Mouse (Mus musculus) ES-E14 (cell line): ENCODE data around the gene Mapk7. TPM values are rescaled to one million over a fixed set of nuclear protein-coding genes. Genes with fewer than 3 reads are reported as not detected.

ENCODE experiments used
- DNase-seq: peaks from one replicate; pipeline ENCODE4 v3.0.0-alpha.2; 2013; ENCODE audit warnings: low read depth, low spot score
- H3K27ac ChIP-seq: 2 replicates; pipeline ENCODE4 v1.5.1; 2012; ENCODE audit warnings: low read depth, mild to moderate bottlenecking, low read length, moderate library complexity, mixed read lengths; ENCODE audit not compliant: poor library complexity, insufficient read depth, severe bottlenecking
- H3K36me3 ChIP-seq: 2 replicates; pipeline ENCODE4 v1.6.1; 2012; ENCODE audit warnings: mild to moderate bottlenecking, low read length, moderate library complexity, mixed read lengths; ENCODE audit not compliant: control insufficient read depth, poor library complexity, insufficient read depth, severe bottlenecking
- H3K4me1 ChIP-seq, 2 experiments: fragments of 150-350 bp in 1 of 2; sonication (generic) in 1 of 2; 2 replicates each; pipeline ENCODE4 v1.6.1; 2012; ENCODE audit warnings: low read length in 2 of 2, mild to moderate bottlenecking in 1 of 2, mixed read lengths in 1 of 2; ENCODE audit not compliant: control insufficient read depth in 2 of 2, insufficient read depth in 2 of 2, poor library complexity in 1 of 2
- H3K4me3 ChIP-seq, 2 experiments: fragments of 150-350 bp in 1 of 2; sonication (generic) in 1 of 2; 2 replicates each; pipeline ENCODE4 v1.5.1; 2012; ENCODE audit warnings: low read length in 2 of 2, low read depth in 1 of 2, mild to moderate bottlenecking in 1 of 2, mixed read lengths in 1 of 2; ENCODE audit not compliant: insufficient read depth in 1 of 2, poor library complexity in 1 of 2, severe bottlenecking in 1 of 2
- H3K9ac ChIP-seq: 2 replicates; pipeline ENCODE4 v1.6.1; 2012; ENCODE audit warnings: low read depth, mild to moderate bottlenecking, low read length, mixed read lengths; ENCODE audit not compliant: poor library complexity, insufficient read depth, severe bottlenecking
- H3K9me3 ChIP-seq: fragments of 150-350 bp; sonication (generic); 2 replicates; pipeline ENCODE4 v1.6.1; 2012; ENCODE audit warnings: low read depth, mild to moderate bottlenecking, low read length; ENCODE audit not compliant: control insufficient read depth, insufficient read depth
- CHD2 ChIP-seq: IDR thresholded peaks from 2 replicates; pipeline ENCODE4 v1.6.1; 2014; ENCODE audit warnings: mild to moderate bottlenecking, low read depth, low read length, inconsistent platforms
- HCFC1 ChIP-seq: IDR thresholded peaks from 2 replicates; pipeline ENCODE4 v1.6.1; 2012; ENCODE audit warnings: low read length, inconsistent platforms, borderline replicate concordance; ENCODE audit not compliant: insufficient read depth
- MAFK ChIP-seq: IDR thresholded peaks from 2 replicates; pipeline ENCODE4 v1.6.1; 2014; ENCODE audit warnings: mild to moderate bottlenecking, low read depth, low read length, inconsistent platforms; ENCODE audit not compliant: insufficient read depth
- ZC3H11A ChIP-seq: IDR thresholded peaks from 2 replicates; pipeline ENCODE4 v1.6.1; 2012; ENCODE audit warnings: low read depth, mild to moderate bottlenecking, inconsistent platforms, low read length, borderline replicate concordance
- ZNF384 ChIP-seq: IDR thresholded peaks from 2 replicates; pipeline ENCODE4 v1.6.1; 2012; ENCODE audit warnings: low read depth, low read length, inconsistent platforms
- in situ Hi-C, 2 experiments: fragments of 600-800 bp; cut with MboI; formaldehyde crosslinking; loops; one replicate each; pipeline ENCODE4 v1.15.1; 2025; ENCODE audit warnings: low sequenced_read_pairs in 2 of 2, inconsistent platforms in 1 of 2; ENCODE audit not compliant: unreplicated experiment in 2 of 2
- total RNA-seq: library from RNA; depleted of rRNA; stranded (reverse); fragments of 300-350 nt; gene quantifications from 2 replicates; pipeline ENCODE4 v1.2.3, GENCODE M21; 2012

Mapk7 gene
- total RNA-seq, 1 experiment, result 25.3 TPM

DNA sequence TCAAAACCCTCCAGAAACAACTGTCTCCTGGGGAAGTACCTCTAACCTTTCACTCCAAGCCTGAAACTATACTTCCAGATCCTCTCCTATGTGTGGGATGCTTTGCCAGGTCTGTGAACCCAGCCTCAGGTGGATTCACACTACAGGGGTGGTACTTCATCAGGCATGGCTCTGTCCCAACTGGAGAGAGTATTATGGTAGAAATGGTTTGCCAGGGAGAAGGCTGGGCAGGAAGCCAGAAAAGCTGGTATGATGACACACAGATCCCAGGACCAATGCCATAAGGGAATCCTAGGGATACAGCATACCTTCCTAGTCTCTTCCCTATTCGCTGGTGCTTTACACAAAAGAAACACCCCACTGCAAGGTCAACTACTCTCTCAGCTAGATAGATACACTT lies 32.7 kb upstream of the Mapk7 start:
- H3K4me1 ChIP-seq, result peaks cover 3 to 21% of the 10 kb centered on the region in 2 experiments; a peak in 2 of 4 replicates
- in situ Hi-C loops, result no loop called here

DNA sequence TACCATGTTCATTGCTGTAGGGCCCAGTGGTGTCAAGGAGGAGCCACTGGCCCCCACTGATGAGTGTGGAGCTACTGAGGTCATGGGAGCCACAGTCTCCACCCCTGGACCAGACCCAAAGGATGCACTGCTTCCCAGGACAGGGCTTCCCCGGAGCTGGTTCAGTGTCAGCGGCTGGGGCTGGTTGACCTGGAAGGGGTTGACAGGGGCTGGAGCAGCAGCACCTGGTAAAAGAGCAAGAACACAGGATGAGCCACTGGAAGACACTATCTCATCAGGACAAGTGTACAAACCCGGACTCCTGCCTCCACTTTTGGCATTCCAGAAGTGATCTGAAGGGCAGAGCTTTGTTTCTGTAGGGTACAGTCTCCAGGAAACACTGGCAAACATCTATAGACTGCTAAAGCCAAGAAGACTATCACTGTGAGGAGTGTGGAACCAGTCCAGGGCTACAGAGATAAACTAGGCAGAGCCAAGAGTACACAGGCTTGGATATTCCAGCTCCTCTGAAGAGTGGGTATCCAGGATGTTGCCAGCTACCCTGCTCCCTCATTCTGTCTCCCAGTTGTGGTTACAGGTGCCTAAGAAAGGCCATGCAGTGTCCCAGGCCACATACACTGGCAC lies 25.4 kb upstream of the Mapk7 start:
- in situ Hi-C loops, result no loop called here
- peaks cover 41% of the 10 kb centered on the region for H3K36me3 ChIP-seq

More for the DNA sequence above, 32.7 kb upstream of the Mapk7 start:
- H3K4me3 ChIP-seq, result no peak overlapping the region
- no peak for DNase-seq
- TF ChIP-seq ZC3H11A (no peak), MAFK (no peak), ZNF384 (no peak), HCFC1 (no peak), CHD2 (no peak)
- no peaks in the 10 kb centered on the region for H3K9me3 ChIP-seq
- H3K36me3 ChIP-seq, result peaks cover 12% of the 10 kb centered on the region
- H3K27ac ChIP-seq, result no peak overlapping the region
- no peak overlapping the region for H3K9ac ChIP-seq

DNA sequence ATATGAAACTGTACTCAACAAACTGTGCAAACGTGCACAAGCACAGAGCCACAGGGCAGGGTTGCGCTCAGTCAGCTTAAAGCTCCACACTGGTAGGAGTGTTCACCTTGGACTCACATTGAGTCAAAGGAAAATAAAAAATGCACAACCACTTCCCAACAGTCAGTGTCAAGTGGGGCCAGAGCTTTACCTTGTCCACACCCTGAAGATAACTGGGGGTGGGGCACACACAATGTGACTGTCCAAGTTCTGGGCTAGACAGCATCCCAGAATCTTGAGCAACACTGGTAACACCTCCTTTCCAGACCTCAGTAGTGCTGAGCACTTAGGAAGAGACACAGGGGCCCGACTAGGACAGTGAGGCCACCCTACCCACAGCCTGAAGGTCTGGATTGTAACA lies 24.7 kb upstream of the Mapk7 start:
- H3K4me1 ChIP-seq, result no peaks in the 10 kb centered on the region
- in situ Hi-C loops, result no loop called here
- TF ChIP-seq MAFK (no peak), ZNF384 (no peak), HCFC1 (no peak), ZC3H11A (no peak), CHD2 (no peak)

More for the DNA sequence above, 25.4 kb upstream of the Mapk7 start:
- Histone ChIP-seq H3K4me1 (no peaks in the 10 kb centered on the region; a peak in 1 of 4 replicates), H3K27ac (no peak overlapping the region), H3K4me3 (no peak overlapping the region), H3K9ac (no peak overlapping the region), H3K9me3 (no peaks in the 10 kb centered on the region)
- TF ChIP-seq ZNF384, result no peak
- no peak for TF ChIP-seq MAFK
- TF ChIP-seq ZC3H11A, result no peak
- TF ChIP-seq CHD2, result no peak
- TF ChIP-seq HCFC1, result no peak
- no peak for DNase-seq

DNA sequence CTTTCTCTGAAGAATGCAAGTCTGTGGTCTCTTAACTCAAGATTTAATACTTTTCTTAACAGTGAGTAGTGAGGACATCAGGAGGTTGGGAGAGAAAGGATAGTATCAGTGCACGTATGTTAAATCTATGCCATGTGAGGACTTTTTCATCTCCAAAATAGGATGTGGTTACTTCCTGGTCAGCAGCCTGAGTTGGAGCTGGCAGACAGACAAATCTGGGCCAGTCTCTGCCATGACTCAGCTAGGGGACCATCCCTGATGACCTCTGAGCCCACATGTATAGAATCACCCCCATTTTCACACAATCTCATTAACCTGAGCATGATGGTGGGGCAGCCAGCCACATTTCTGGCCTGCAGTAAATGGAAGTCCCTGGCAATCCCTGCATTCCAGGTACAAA lies 23.8 kb upstream of the Mapk7 start:
- no peaks in the 10 kb centered on the region for H3K4me1 ChIP-seq
- no peak for DNase-seq
- TF ChIP-seq ZNF384 (no peak), MAFK (no peak), CHD2 (no peak), HCFC1 (no peak), ZC3H11A (no peak)
- no peak overlapping the region for H3K4me3 ChIP-seq
- H3K9me3 ChIP-seq, result no peaks in the 10 kb centered on the region
- H3K36me3 ChIP-seq, result peaks cover 38% of the 10 kb centered on the region
- in situ Hi-C loops, result no loop called here
- no peak overlapping the region for H3K9ac ChIP-seq
- no peak overlapping the region for H3K27ac ChIP-seq

More for the DNA sequence above, 24.7 kb upstream of the Mapk7 start:
- Histone ChIP-seq H3K4me3 (no peak overlapping the region), H3K9ac (no peak overlapping the region), H3K27ac (no peak overlapping the region), H3K36me3 (peaks cover 38% of the 10 kb centered on the region), H3K9me3 (no peaks in the 10 kb centered on the region)
- DNase-seq, result no peak
